Mouse (Mus musculus) cerebellum, postnatal 4 days (tissue): ENCODE measurements around the gene Sit1.
"Not testable (repeated sequence)": the region's sequence is repeated elsewhere in the genome, so short reads cannot be mapped to it uniquely, and the experiment has no call there.

Source experiments
- DNase-seq, 2 experiments: peaks; one replicate each; pipeline ENCODE4 v3.0.0; 2022; ENCODE audit warnings: low spot score in 2 of 2, mixed read lengths in 1 of 2

Sit1 gene

DNA sequence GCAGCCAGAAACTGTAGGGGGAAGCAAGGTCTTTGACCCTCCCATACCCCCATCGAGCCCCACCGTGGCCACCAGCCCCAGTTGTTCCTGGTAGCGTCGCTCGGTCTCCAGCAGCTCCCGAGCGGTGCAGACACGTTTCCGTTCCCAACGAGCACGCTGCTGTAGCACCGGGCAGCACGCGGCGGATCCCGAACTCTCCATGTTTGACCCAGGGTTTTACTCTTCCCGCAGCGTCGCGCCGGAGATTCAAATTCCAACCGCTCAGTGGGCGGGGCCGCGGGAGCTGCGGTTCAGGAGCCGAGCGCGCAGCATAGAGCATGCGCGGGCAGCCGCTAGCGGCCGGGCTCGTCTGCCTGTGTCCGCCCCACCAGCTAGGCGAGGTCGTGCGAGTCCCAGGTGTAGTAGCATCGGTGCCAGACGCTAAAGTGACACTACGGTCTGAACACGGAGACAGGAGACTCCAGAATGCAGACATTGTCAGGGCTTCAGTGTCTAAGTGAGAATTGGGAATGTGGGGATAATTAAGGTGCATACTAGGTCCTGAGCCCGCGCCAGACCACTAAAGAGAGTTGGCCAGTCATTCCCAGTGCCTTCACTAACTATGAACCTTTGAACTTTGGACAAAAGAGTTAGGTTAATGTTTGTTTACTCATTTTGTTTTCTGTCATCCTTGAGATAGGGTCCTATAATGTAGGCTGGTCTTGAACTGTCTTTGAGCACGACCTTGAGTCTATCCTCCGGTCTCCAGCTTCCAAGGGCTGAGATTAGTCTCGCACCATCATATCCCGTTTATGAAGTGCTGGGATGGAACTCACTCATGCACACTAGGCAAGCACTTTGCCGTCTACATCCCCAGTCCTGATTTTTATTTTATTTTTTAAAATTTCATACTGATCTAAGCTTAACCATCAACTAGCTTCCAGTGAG, 16.1 kb upstream of the Sit1 start, which contains the start of gene Arhgef39:
Arhgef39 (minus strand) TSS at position 289 of the 927 bp plus-strand sequence.
- peak; percentile 61 to 75 for DNase-seq

DNA sequence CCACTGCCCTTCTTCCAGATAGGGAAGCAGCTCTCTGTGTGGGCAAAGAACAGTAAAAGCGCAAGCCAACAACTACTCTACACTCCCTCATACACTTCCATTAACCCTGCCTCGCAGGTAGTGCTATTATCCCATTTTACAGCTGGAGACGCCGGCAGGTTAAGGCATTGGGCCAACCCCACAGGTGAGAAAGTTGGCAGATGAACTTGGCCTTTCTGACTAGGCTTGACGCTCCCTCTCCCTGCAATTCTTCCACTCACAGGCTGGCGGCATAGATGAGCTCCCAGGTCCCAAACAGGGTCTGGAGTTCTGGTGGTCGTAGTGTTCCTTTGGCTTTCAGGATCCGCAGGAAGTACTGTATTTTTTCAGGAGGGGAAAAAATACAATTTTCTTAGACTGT, 15.4 kb upstream of the Sit1 start:
- DNase-seq: no peak

GRCm38 (mm10) chr4:43497946-43498345, 14.4 kb upstream of the Sit1 start:
- DNase-seq: no peak

- no peak for DNase-seq
Measured at GRCm38 (mm10) chr4:43497405-43497804, 13.9 kb upstream of the Sit1 start.

GRCm38 (mm10) chr4:43496587-43496986, 13.1 kb upstream of the Sit1 start:
- DNase-seq: no peak

DNA sequence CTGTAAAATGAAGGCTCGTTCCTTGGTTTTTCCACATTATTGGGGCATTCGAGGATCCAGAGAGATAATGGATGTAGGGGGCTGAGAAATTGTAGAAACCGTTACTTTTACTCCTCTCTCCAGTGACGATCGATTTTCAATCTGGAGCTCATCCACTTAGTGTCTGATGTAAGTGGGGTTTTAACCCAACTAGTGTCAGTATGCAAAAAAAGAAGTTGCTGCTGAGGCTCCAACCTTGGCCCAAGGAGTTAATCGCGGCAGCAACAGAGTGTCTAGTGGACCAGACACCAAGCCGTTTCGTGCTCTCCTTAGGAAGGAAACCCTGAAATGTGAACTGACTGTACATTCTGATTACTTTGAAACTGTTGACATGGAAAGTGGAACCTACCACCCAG, 10.3 kb upstream of the Sit1 start:
- DNase-seq: no peak

DNA sequence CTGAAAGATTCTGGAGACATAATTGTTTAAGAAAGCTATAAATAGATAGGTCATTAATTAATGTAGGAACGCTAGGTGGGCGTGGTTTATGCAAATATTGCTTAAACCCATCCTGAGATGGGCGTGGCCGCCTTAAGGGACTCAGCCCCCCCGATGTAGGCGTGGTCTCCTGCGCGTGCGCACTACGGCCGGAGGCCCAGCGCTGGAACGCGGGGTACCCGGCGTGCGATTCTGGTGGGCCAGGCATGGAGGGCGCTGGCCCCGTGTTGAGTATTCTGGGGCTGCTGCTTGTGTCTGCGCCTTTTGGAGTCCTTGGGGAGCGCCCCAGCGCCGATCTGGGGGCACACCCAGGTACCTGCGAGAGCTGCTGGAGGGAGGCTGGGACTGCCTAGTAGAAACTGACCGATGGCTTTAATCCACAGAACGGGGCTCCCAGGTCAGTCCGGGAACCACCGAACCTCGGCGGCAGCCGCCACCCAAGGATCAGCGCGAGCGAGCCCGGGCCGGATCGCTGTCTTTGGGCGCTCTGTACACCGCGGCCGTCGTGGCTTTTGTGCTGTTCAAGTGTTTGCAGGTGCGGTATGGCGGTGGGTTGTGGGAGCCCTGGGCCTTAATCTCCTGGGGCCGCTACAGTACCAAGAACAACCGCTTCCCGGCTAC, 9.8 kb upstream of the Sit1 start:
- peak; percentile 97 to 98 for DNase-seq

- peak; percentile 68 to 89 for DNase-seq
Measured at GRCm38 (mm10) chr4:43492821-43493185, 9.3 kb upstream of the Sit1 start, which contains the start of gene Ccdc107. TSS of gene Ccdc107 (plus strand) at chr4:43492900.

GRCm38 (mm10) chr4:43492101-43492820, 8.7 kb upstream of the Sit1 start:
- no peak for DNase-seq

DNA sequence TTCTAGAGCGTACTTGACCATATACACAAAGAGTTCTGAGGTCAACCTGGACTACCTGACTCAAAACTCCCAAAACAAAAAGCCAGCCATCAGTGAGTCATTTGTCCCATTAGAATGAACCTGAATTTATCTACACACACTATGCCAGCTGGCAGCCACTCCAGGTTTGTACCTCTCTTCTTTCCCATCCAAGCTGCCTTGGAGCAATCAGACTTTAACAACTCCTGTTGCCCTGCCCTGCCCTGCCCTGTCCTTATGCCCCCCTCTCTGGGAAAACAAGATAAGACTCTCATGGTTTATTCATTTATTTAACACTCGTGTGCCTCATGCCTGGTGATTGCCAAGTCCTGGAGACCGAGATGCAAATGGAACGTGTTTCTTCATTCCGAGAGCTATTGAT, 7.3 kb upstream of the Sit1 start:
- no peak for DNase-seq

GRCm38 (mm10) chr4:43489611-43490010, 6.1 kb upstream of the Sit1 start:
- no peak for DNase-seq

DNA sequence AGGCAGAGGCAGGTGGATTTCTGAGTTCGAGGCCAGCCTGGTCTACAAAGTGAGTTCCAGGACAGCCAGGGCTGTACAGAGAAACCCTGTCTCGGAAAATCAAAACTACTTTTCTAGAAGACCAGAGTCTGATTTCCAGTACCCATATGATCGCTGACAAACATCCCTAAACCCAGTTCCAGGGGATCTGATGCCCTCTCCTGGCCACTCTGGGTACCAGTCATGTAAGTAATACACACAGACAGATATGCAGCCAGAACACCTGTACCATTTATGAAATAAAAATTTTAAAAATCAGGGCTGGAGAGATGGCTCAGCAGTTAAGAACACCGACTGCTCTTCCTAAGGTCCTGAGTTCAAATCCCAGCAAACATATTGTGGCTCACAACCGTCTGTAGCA, 2.1 kb upstream of the Sit1 start:
- not testable (repeated sequence) for DNase-seq

GRCm38 (mm10) chr4:43482591-43482990, 943 bp downstream of the Sit1 start:
- DNase-seq: no peak

GRCm38 (mm10) chr4:43481894-43482456, 1.6 kb downstream of the Sit1 start:
- DNase-seq: no peak

DNA sequence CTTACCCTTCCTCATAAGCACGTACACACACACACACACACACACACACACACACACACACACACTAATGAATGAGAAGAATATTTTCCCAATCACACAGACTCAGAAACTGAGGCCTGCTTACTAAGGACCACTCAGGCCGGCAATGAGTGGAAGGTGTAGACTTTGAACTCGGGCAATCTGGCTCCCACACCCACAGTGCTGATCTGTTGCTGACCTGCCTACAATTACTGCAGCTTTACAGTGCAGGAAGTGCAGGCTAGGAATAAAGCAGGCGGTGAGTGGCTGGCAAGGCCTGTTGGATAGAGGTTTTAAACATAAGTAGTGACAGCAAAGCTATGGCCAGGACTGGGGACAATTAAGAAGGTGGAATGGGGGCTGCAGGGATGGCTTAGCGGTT, 2.5 kb downstream of the Sit1 start:
- DNase-seq: no peak

DNA sequence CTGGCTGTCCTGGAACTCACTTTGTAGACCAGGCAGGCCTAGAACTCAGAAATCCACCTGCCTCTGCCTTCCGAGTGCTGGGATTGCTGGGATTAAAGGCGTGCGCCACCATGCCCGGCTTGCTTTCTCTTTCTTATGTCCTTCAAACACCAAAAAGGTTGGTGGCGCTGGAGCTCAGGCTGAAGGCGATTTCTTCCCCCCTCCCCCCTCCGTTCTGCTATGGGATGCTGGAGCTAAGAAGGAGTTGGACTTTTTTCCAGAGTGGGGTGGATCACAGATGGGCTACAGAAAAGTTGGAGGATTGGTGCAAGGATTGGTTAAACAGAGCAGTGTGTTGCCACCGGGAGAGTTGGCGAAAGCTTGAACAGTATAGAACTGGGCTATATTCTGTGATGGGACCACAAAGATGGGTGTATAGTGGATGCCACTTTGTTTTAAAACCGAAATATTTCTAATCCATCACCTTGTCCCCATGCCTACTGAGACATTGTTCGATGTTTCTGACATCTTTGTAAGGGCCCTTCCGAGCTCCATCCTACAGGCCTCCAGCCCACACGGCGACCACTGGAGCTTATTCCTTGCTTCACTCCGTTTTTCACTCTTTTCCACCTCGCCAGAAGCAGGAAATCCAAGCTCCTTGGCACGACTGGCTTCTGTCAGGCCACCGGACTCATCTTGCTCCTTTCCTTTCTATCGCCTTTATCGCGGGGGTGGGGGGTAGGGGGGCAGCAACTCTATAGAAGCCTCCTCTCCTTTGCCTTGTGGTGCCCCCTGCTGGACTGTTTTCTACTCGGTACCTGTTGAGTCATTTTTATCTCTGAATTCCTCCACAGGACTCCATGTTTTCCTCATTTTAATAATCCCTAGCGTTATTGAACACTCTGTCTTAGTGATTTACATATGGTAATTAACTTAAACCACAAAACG, 4.4 kb downstream of the Sit1 start:
- DNase-seq: peak in 1 of 2 experiments; percentile 65

DNA sequence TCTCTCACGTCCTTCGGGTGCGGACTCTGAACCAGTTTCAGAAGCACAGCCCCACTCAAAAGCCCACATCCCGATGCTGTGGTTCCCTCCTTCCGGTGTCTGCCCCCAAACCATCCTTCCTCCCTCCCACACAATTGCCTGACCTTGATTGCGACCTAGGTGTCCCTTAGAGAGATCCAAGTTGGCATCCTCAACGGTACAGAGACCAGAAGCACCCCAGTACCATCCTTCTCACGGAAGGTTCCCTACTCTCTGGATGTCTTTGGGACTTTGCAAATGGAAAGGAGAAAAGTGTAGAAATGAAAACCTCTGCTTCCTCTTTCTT, 5.0 kb downstream of the Sit1 start:
- DNase-seq: no peak

GRCm38 (mm10) chr4:43477857-43478533, 5.5 kb downstream of the Sit1 start:
- peak; percentile 59 to 72 for DNase-seq

GRCm38 (mm10) chr4:43476604-43477003, 6.9 kb downstream of the Sit1 start:
- DNase-seq: no peak

DNA sequence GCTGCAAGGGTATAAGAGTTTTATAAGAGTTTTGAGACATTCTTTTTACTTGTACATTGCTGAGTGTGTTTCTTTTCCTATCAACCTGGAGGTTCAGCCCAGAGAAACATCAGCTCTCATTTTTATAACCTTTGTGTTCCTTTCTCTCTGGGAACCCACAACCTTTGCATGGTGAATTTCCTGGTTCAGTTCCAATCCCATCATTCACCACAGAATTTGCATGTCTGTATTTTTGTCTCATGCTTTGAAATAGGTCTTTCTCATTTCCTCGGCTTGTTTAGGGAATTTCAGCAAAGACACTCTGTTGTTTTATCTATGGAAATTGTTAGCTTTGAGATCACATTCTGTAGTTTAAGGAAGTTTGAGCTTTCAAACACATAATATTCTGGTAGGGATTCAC, 9.9 kb downstream of the Sit1 start:
- DNase-seq: no peak
